Mouse (Mus musculus) ES-Bruce4 (cell line): ENCODE results near the gene Slc12a1. TPM values are rescaled to one million over a fixed set of nuclear protein-coding genes. Genes with fewer than 3 reads are reported as not detected.

Experiments used
- H3K27ac ChIP-seq: 2 replicates; pipeline ENCODE4 v1.5.1; 2012; ENCODE audit warnings: low read length, inconsistent platforms; ENCODE audit not compliant: insufficient read depth
- H3K27me3 ChIP-seq: 2 replicates; pipeline ENCODE4 v1.6.1; 2012; ENCODE audit warnings: mild to moderate bottlenecking, low read length, inconsistent platforms; ENCODE audit not compliant: control insufficient read depth, poor library complexity, insufficient read depth, severe bottlenecking
- H3K36me3 ChIP-seq: 2 replicates; pipeline ENCODE4 v1.6.1; 2012; ENCODE audit warnings: inconsistent platforms, mild to moderate bottlenecking, low read length, moderate library complexity; ENCODE audit not compliant: control insufficient read depth, poor library complexity, insufficient read depth, severe bottlenecking
- H3K4me1 ChIP-seq: one replicate; pipeline ENCODE4 v1.8.1; 2011; ENCODE audit warnings: low read length; ENCODE audit not compliant: control insufficient read depth, insufficient read depth
- H3K4me3 ChIP-seq: 2 replicates; pipeline ENCODE4 v1.5.1; 2011; ENCODE audit warnings: low read depth, mild to moderate bottlenecking, low read length
- H3K9ac ChIP-seq: 2 replicates; pipeline ENCODE4 v1.6.1; 2012; ENCODE audit warnings: low read depth, mild to moderate bottlenecking, inconsistent platforms; ENCODE audit not compliant: poor library complexity, severe bottlenecking
- H3K9me3 ChIP-seq: replicated peaks from 2 replicates; pipeline ENCODE4 v1.6.1; 2012; ENCODE audit warnings: mild to moderate bottlenecking, low read length, inconsistent platforms; ENCODE audit not compliant: control insufficient read depth, poor library complexity, insufficient read depth, severe bottlenecking
- CTCF ChIP-seq: IDR thresholded peaks from one replicate; pipeline ENCODE4 v1.8.1; 2011; ENCODE audit warnings: low read depth, low read length
- EP300 ChIP-seq: IDR thresholded peaks from 2 replicates; pipeline ENCODE4 v1.6.1; 2011; ENCODE audit warnings: low read depth, low read length; ENCODE audit not compliant: insufficient read depth
- POLR2A ChIP-seq: IDR thresholded peaks from one replicate; pipeline ENCODE4 v1.8.1; 2011; ENCODE audit warnings: low read length; ENCODE audit not compliant: insufficient read depth
- polyA plus RNA-seq: library from polyadenylated mRNA; stranded (reverse); fragments of >200 nt; gene quantifications from 2 replicates; pipeline ENCODE4 v1.2.4, GENCODE M21; 2011; ENCODE audit warnings: low read depth; ENCODE audit not compliant: missing spikeins, insufficient read depth, insufficient read length

Slc12a1 gene
- polyA plus RNA-seq, 1 experiment: not detected

DNA sequence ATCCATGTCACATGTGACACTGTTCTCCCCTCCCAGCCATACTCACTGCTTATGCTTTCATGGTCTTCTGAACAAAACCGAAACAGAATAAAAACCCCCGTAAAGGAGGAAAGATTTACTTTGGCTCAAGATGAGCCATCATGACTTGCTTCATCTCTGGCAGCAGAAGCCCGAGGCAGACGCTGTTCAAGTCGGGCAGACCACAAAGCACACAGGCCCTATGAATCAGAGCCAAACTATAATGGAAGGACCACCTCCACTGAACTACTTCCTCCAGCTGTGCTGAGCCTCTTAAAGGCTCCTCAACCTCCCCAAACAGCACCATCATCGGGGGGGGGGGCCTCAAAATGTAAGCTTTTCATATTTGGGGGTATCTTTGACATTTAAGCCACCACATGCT, 65.0 kb downstream of the Slc12a1 start:
- Histone ChIP-seq H3K9me3 (no peaks in the 10 kb centered on the region), H3K27me3 (no peaks in the 10 kb centered on the region), H3K9ac (no peak overlapping the region), H3K4me1 (no peaks in the 10 kb centered on the region), H3K4me3 (no peak overlapping the region), H3K27ac (no peak overlapping the region), H3K36me3 (no peaks in the 10 kb centered on the region)
- TF ChIP-seq CTCF (no peak), EP300 (no peak), POLR2A (no peak)

DNA sequence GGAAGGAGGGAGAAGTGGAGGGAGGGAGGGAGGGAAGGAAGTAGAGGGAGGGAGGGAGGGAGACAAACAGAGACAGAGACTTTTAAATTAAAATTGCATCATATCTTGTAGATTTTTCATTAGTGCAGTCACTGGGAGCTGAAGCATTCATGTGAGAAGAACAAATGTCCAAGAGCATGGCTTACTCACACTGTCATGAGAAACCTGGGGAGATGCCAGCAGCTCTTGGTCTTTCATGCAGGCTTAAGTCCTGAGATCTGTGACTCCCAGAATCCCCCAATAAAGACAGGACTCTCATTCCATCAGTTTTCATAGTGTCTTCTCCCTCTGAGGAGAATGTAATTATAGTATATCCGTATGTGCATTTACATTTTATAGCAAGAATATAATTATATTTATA, 66.3 kb downstream of the Slc12a1 start:
- Histone ChIP-seq H3K36me3 (no peaks in the 10 kb centered on the region), H3K9ac (no peak overlapping the region), H3K9me3 (no peaks in the 10 kb centered on the region), H3K4me3 (no peak overlapping the region), H3K27me3 (no peaks in the 10 kb centered on the region), H3K27ac (no peak overlapping the region), H3K4me1 (no peaks in the 10 kb centered on the region)
- TF ChIP-seq CTCF: no peak
- TF ChIP-seq EP300: no peak
- no peak for TF ChIP-seq POLR2A

DNA sequence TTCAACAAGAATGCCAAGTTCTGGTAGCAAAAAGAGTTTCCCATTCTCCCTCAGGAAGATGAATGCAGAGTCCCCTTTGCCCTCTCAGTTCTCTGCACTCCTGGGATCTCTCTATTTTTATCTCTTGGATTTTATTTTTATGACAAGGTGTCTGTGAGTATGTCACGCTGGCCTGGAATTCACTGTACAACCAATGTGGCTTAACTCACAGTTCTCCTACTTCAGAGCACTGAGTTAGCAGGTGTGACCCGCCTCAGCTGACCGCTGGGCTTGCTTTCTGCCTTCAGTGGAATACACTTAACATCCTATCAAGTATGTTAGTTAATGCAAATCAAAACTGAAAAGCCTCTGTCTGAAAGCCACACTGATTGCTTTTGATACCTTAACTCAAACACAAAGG, 67.0 kb downstream of the Slc12a1 start:
- TF ChIP-seq POLR2A: no peak
- Histone ChIP-seq H3K9me3 (no peaks in the 10 kb centered on the region), H3K4me1 (no peaks in the 10 kb centered on the region), H3K27ac (no peak overlapping the region), H3K4me3 (no peak overlapping the region), H3K27me3 (no peaks in the 10 kb centered on the region), H3K9ac (no peak overlapping the region), H3K36me3 (no peaks in the 10 kb centered on the region)

DNA sequence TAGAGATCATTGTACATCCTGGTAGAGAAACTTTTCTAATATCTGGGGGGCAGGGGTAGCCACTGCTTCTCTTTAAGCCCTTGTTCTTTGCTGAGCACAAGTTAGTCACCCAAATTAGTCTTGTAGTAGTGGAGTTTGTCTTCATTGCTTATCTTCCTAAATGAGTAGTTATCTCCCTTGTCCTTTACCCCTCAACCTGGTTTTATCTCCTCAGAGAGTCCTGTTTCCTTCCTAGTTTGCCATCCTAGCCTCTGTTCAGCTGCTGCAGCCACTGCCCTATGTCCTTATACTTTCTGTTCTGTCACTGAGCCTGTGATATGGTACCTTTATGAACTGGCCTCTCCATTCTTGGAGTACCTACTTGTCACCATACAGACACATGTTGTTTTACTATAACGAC, 69.4 kb downstream of the Slc12a1 start:
- TF ChIP-seq EP300: no peak
- TF ChIP-seq CTCF: no peak
- no peak for TF ChIP-seq POLR2A
- Histone ChIP-seq H3K4me1 (no peaks in the 10 kb centered on the region), H3K27me3 (no peaks in the 10 kb centered on the region), H3K4me3 (no peak overlapping the region), H3K9ac (no peak overlapping the region), H3K36me3 (no peaks in the 10 kb centered on the region), H3K9me3 (no peaks in the 10 kb centered on the region), H3K27ac (no peak overlapping the region)

DNA sequence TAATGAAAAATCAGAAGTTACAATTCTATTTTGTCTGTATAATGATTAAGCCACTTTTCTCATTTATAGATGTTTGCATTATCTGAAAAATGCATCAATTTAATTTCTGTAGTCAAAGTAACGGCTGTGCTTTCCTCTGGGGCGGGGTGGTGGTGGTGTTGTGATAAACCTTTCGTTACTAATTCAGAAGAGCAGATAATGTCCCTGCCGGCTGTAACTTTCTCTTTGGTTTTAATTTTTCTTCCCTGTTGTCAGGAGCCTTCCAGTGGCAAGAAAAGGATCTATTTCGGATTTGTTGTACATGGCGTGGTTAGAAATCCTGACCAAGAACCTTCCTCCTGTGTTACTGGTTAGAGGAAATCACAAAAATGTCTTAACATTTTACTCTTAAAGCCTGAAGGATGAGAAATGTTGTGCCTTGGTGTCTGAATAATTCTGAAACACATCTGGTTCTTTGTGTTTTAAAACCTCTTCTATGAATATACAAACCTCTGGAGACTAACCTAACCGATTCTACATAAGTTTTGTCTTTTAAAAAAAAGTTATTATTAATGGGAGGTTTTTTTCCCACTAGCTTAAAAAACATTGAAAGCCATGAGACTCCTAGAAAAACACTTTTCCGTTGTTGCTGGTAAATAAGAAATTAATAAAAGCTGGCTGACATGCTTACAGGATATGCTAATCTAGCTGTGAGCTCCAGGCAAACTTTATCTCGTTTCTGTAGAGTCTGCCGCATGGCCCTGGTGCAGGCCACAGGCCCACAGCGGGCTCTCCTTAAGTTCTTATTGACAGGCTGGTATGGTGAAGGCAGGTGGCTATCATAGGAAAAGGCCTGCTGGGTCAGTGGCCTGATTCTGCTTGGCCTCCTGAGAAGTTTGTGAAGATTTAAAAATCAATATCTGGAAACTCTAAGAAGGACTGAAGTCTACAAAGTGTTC, 76.4 kb downstream of the Slc12a1 start:
- no peaks in the 10 kb centered on the region for H3K9me3 ChIP-seq
- no peak overlapping the region for H3K4me3 ChIP-seq
- H3K36me3 ChIP-seq: no peaks in the 10 kb centered on the region
- no peaks in the 10 kb centered on the region for H3K4me1 ChIP-seq
- H3K9ac ChIP-seq: no peak overlapping the region
- no peaks in the 10 kb centered on the region for H3K27me3 ChIP-seq
- no peak overlapping the region for H3K27ac ChIP-seq
- TF ChIP-seq CTCF (no peak), POLR2A (no peak), EP300 (no peak)

DNA sequence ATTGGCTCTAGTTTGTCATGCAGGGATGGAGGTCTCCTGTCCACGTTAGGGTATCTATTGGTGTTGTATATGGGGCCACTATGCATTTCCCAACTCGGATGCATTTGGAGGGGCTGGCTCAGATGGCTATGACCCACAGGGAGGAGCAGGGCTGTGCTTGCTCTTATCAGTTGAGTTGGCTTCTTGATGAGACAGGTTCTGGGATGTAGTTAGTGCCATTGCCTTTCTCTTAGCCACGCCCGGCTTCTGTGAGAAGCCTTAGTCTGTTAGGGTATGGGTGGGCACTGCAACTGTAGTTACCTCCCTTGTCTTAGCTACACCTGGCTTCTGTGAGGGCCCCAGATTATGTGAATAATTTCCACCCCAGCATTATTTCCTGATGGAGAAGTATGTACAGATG, 79.9 kb downstream of the Slc12a1 start:
- Histone ChIP-seq H3K9me3 (no peaks in the 10 kb centered on the region), H3K27ac (no peak overlapping the region), H3K36me3 (no peaks in the 10 kb centered on the region), H3K4me1 (no peaks in the 10 kb centered on the region), H3K4me3 (no peak overlapping the region), H3K9ac (no peak overlapping the region), H3K27me3 (no peaks in the 10 kb centered on the region)
- no peak for TF ChIP-seq POLR2A
- no peak for TF ChIP-seq CTCF
- TF ChIP-seq EP300: no peak
